Mouse (Mus musculus): ENCODE measurements at regions not wholly inside any gene's neighbourhood (a gene's known extent, or its start where the extent isn't known, plus 50 kb on each side); places are given as distances from the start of the nearest gene placed in this dataset.

DNA sequence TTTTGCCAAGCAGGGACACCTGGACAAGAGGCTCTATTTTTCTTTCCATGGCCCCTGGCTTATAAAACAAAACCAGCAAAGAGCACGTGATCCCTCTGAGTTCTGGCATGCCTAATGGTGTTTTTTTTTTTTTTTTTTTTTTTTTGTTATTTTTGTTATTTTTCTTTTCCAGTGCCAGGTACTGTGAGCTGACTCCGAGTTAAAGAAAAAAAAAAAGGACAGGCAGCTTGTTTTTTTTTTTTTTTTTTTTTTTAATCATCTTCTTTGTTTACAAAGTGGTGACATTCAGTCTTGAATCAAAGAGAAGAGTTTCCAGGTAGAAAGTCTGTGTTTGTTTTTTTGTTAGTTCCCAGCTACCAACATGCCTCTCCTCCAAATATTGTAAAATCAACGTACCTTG, 263.8 kb downstream of the Bcl11a start:
- ATAC-seq (ENCODE audit: insufficient read depth, low FRiP score): no peak
- H3K4me3 ChIP-seq (replicated peaks; ENCODE audit: low read length): no peak overlapping the region

DNA sequence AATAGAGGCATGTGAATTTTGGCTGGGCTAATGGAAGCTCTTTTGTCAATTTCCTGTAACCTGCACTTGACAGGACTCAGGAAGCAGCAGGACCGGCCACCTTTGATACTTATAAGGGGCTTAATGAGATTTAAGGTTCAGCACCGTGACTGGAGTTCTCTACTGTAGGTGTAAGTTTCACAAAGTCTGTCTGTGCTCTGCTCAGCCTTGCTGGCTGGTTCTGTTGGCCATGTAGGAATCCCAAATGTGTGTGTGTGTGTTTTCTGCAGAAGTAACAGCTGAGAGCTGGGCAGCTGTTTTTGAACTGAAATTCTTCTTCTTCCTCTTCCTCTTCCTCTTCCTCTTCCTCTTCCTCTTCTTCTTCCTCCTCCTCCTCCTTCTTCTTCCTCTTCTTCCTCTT, 264.3 kb downstream of the Bcl11a start:
- Histone ChIP-seq H3K36me3 (ENCODE audit: control insufficient read depth, insufficient read depth, low read length) (no peaks in the 10 kb centered on the region), H3K27me3 (ENCODE audit: control insufficient read depth, insufficient read depth, low read length) (no peaks in the 10 kb centered on the region), H3K4me1 (ENCODE audit: control insufficient read depth, insufficient read depth, low read length) (peaks cover 3% of the 10 kb centered on the region; the same call in 1 of the 2 replicates), H3K9ac (ENCODE audit: low read length) (no peak overlapping the region), H3K4me2 (ENCODE audit: low read depth, low read length) (no peak overlapping the region), H3K27ac (ENCODE audit: low read length) (no peak overlapping the region), H3K9me3 (replicated peaks; ENCODE audit: control insufficient read depth, low read length) (no peaks in the 10 kb centered on the region), H3K4me3 (replicated peaks; ENCODE audit: low read length) (no peak overlapping the region)
- 41% methylated on average over 2 of the region's 2 CpGs for WGBS
- no peak for ATAC-seq (ENCODE audit: insufficient read depth, low FRiP score)

More for the DNA sequence above, 263.8 kb downstream of the Bcl11a start:
- Histone ChIP-seq H3K36me3 (ENCODE audit: control insufficient read depth, insufficient read depth, low read length) (no peaks in the 10 kb centered on the region), H3K4me2 (ENCODE audit: low read depth, low read length) (no peak overlapping the region), H3K27ac (ENCODE audit: low read length) (no peak overlapping the region), H3K4me1 (ENCODE audit: control insufficient read depth, insufficient read depth, low read length) (no peaks in the 10 kb centered on the region), H3K27me3 (ENCODE audit: control insufficient read depth, insufficient read depth, low read length) (no peaks in the 10 kb centered on the region), H3K9ac (ENCODE audit: low read length) (no peak overlapping the region), H3K9me3 (replicated peaks; ENCODE audit: control insufficient read depth, low read length) (no peaks in the 10 kb centered on the region)
- WGBS: 68% methylated on average over 3 of the region's 3 CpGs

DNA sequence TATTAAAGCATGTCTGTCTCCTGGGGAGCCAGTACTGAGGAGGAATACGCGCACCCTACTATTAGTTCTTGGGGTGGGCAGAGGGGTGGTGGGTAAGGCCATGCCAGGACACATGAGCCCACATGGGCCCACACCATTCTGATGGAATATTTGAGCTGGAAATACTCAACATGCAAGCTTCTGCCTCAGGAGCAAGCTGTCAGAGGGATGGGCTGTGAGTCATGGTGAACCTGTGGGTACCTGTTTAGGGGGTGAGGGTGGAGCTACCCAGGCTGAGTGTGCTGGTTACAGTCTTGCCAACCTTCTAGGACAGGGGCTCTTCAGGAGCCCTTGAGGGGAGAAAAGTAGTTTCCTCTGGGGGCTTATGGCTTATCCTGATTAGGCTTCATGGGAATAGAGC, 264.9 kb downstream of the Bcl11a start:
- no peaks in the 10 kb centered on the region for H3K36me3 ChIP-seq (ENCODE audit: control insufficient read depth, insufficient read depth, low read length)
- H3K9ac ChIP-seq (ENCODE audit: low read length): no peak overlapping the region
- H3K4me3 ChIP-seq (replicated peaks; ENCODE audit: low read length): no peak overlapping the region
- 82% methylated on average over 2 of the region's 2 CpGs for WGBS
- peaks cover 6% of the 10 kb centered on the region; the same call in 1 of the 2 replicates for H3K4me1 ChIP-seq (ENCODE audit: control insufficient read depth, insufficient read depth, low read length)
- no peaks in the 10 kb centered on the region for H3K27me3 ChIP-seq (ENCODE audit: control insufficient read depth, insufficient read depth, low read length)
- no peak overlapping the region; the same call in 1 of the 2 replicates for H3K27ac ChIP-seq (ENCODE audit: low read length)
- no peak overlapping the region for H3K4me2 ChIP-seq (ENCODE audit: low read depth, low read length)
- ATAC-seq (ENCODE audit: insufficient read depth, low FRiP score): no peak
- H3K9me3 ChIP-seq (replicated peaks; ENCODE audit: control insufficient read depth, low read length): no peaks in the 10 kb centered on the region

GRCm38 (mm10) chr11:24347225-24347624, 269.4 kb downstream of the Bcl11a start:
- 51% methylated on average over 12 of the region's 12 CpGs for WGBS
- no peaks in the 10 kb centered on the region for H3K27me3 ChIP-seq (ENCODE audit: control insufficient read depth, insufficient read depth, low read length)
- H3K9ac ChIP-seq (ENCODE audit: low read length): 0 out of 2 replicates have a peak overlapping the region, but pooled peaks have one; percentile 18
- H3K9me3 ChIP-seq (replicated peaks; ENCODE audit: control insufficient read depth, low read length): no peaks in the 10 kb centered on the region
- H3K4me3 ChIP-seq (replicated peaks; ENCODE audit: low read length): no peak overlapping the region
- peaks cover 6% of the 10 kb centered on the region; the same call in 1 of the 2 replicates for H3K4me1 ChIP-seq (ENCODE audit: control insufficient read depth, insufficient read depth, low read length)
- no peak overlapping the region for H3K27ac ChIP-seq (ENCODE audit: low read length)
- no peak for ATAC-seq (ENCODE audit: insufficient read depth, low FRiP score)
- no peaks in the 10 kb centered on the region for H3K36me3 ChIP-seq (ENCODE audit: control insufficient read depth, insufficient read depth, low read length)
- no peak overlapping the region for H3K4me2 ChIP-seq (ENCODE audit: low read depth, low read length)

DNA sequence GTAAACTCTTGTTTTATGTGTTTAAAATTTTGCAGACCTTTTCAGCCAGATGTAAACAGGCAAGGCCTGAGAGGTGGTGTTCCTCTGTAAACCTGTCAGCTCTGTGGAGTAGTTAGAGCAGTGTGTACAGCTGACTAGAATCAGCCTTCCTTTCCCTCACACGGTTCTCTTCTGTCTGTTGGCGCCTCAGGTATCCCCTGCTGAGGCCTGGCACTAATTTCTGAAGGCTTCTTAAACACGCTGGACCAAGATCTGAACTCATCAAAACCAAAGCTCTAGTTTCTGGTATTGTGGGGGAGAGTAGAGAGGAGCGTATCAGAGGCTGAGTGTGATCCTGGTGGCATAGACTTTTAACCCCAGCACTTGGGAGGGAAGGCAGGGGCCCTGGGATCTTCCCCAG, 270.9 kb downstream of the Bcl11a start:
- Histone ChIP-seq H3K9ac (ENCODE audit: low read length) (no peak overlapping the region), H3K4me3 (replicated peaks; ENCODE audit: low read length) (no peak overlapping the region), H3K4me1 (ENCODE audit: control insufficient read depth, insufficient read depth, low read length) (peaks cover 6% of the 10 kb centered on the region; the same call in 1 of the 2 replicates), H3K27ac (ENCODE audit: low read length) (no peak overlapping the region), H3K36me3 (ENCODE audit: control insufficient read depth, insufficient read depth, low read length) (no peaks in the 10 kb centered on the region), H3K9me3 (replicated peaks; ENCODE audit: control insufficient read depth, low read length) (no peaks in the 10 kb centered on the region), H3K4me2 (ENCODE audit: low read depth, low read length) (no peak overlapping the region), H3K27me3 (ENCODE audit: control insufficient read depth, insufficient read depth, low read length) (no peaks in the 10 kb centered on the region)
- ATAC-seq (ENCODE audit: insufficient read depth, low FRiP score): no peak
- WGBS: 59% methylated on average over 4 of the region's 4 CpGs

DNA sequence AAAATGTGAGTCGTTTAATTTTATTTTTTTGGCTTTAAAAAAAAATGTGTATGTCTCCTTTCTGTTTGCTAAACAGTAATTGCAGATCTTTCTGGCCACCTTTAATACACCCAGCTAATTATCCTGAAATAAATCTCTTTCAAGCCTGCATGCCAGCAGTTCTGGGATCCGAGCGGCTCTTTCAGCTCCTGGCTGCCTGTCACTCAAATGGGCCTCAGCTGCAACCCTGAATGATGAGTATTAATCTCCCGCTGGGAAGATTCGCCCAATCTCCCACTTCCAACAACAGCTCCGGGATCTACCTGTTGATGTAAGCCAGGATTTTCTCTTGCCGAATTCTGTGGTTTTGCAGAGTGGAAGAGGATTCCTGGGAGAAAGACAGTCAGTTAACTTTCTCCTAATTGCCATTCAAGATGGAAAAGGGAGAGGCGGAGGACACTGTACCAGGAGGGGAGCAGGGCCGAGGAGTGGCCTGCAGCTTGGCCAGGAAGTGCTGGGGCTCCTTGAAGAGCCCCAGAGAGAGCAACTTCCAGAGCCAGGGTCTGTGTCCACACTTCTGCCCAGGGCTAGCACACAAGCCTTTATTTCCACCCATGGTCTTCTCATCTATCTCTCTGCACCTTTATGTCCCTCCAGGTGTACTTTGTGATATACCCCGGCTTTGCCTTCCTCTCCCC, 272.2 kb downstream of the Bcl11a start:
- Histone ChIP-seq H3K9ac (ENCODE audit: low read length) (no peak overlapping the region), H3K4me3 (replicated peaks; ENCODE audit: low read length) (no peak overlapping the region), H3K4me2 (ENCODE audit: low read depth, low read length) (no peak overlapping the region), H3K27ac (ENCODE audit: low read length) (no peak overlapping the region), H3K9me3 (replicated peaks; ENCODE audit: control insufficient read depth, low read length) (no peaks in the 10 kb centered on the region), H3K27me3 (ENCODE audit: control insufficient read depth, insufficient read depth, low read length) (no peaks in the 10 kb centered on the region), H3K36me3 (ENCODE audit: control insufficient read depth, insufficient read depth, low read length) (no peaks in the 10 kb centered on the region), H3K4me1 (ENCODE audit: control insufficient read depth, insufficient read depth, low read length) (peaks cover 6% of the 10 kb centered on the region; the same call in 1 of the 2 replicates)
- ATAC-seq (ENCODE audit: insufficient read depth, low FRiP score): no peak
- 61% methylated on average over 10 of the region's 10 CpGs for WGBS

GRCm38 (mm10) chr11:24350839-24351238, 273.0 kb downstream of the Bcl11a start:
- peak; percentile 62 for ATAC-seq (ENCODE audit: insufficient read depth, low FRiP score)
- no peak overlapping the region for H3K4me3 ChIP-seq (replicated peaks; ENCODE audit: low read length)
- H3K27ac ChIP-seq (ENCODE audit: low read length): no peak overlapping the region
- peaks cover 6% of the 10 kb centered on the region; the same call in 1 of the 2 replicates for H3K4me1 ChIP-seq (ENCODE audit: control insufficient read depth, insufficient read depth, low read length)
- no peaks in the 10 kb centered on the region for H3K9me3 ChIP-seq (replicated peaks; ENCODE audit: control insufficient read depth, low read length)
- whole genome bisulfite sequencing: 82% methylated on average over 4 of the region's 4 CpGs
- H3K4me2 ChIP-seq (ENCODE audit: low read depth, low read length): no peak overlapping the region
- no peak overlapping the region for H3K9ac ChIP-seq (ENCODE audit: low read length)
- no peaks in the 10 kb centered on the region for H3K36me3 ChIP-seq (ENCODE audit: control insufficient read depth, insufficient read depth, low read length)
- H3K27me3 ChIP-seq (ENCODE audit: control insufficient read depth, insufficient read depth, low read length): no peaks in the 10 kb centered on the region

- Histone ChIP-seq H3K4me1 (ENCODE audit: control insufficient read depth, insufficient read depth, low read length) (peaks cover 4% of the 10 kb centered on the region; the same call in 1 of the 2 replicates), H3K27ac (ENCODE audit: low read length) (no peak overlapping the region), H3K4me2 (ENCODE audit: low read depth, low read length) (no peak overlapping the region), H3K36me3 (ENCODE audit: control insufficient read depth, insufficient read depth, low read length) (no peaks in the 10 kb centered on the region), H3K4me3 (replicated peaks; ENCODE audit: low read length) (no peak overlapping the region), H3K27me3 (ENCODE audit: control insufficient read depth, insufficient read depth, low read length) (no peaks in the 10 kb centered on the region), H3K9ac (ENCODE audit: low read length) (no peak overlapping the region), H3K9me3 (replicated peaks; ENCODE audit: control insufficient read depth, low read length) (no peaks in the 10 kb centered on the region)
- no peak for ATAC-seq (ENCODE audit: insufficient read depth, low FRiP score)
- 89% methylated on average over 3 of the region's 3 CpGs for WGBS
These were observed 274.2 kb downstream of the Bcl11a start for GRCm38 (mm10) chr11:24352071-24352470.

DNA sequence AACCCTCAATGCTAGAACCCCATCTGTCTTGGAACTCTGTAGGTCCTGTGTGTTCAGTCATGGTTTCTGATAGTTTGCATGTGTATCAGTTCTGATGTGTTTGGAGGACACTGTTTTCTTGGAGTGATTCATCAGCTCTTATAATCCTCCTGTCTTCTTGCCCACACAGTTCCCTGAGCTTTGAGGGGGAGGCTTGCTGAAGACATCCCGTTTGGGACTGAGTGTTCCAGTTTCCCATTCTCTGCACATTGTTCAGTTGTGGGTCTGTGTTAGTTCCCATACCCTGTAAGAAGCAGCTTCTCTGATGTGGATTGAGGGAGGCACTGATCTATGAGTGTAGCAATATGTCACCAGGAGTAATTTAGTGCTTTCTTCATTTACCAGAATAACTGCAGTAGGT, 275.2 kb downstream of the Bcl11a start:
- Histone ChIP-seq H3K9me3 (replicated peaks; ENCODE audit: control insufficient read depth, low read length) (no peaks in the 10 kb centered on the region), H3K4me2 (ENCODE audit: low read depth, low read length) (no peak overlapping the region), H3K4me3 (replicated peaks; ENCODE audit: low read length) (no peak overlapping the region), H3K4me1 (ENCODE audit: control insufficient read depth, insufficient read depth, low read length) (no peaks in the 10 kb centered on the region), H3K36me3 (ENCODE audit: control insufficient read depth, insufficient read depth, low read length) (no peaks in the 10 kb centered on the region), H3K27me3 (ENCODE audit: control insufficient read depth, insufficient read depth, low read length) (no peaks in the 10 kb centered on the region), H3K9ac (ENCODE audit: low read length) (no peak overlapping the region), H3K27ac (ENCODE audit: low read length) (no peak overlapping the region)
- 56% methylated on average over 1 of the region's 1 CpGs for WGBS
- ATAC-seq (ENCODE audit: insufficient read depth, low FRiP score): no peak
